Mouse (Mus musculus) limb, embryonic 12.5 days (tissue): ENCODE measurements around the gene Gm17622. TPM values are rescaled to one million over a fixed set of nuclear protein-coding genes. Genes with fewer than 3 reads are reported as not detected.

Experiments used
- ATAC-seq: fragments of 200-750 bp; cut with Nextera tagmentation; 2 replicates; pipeline ENCODE4 v1.8.0; 2017; ENCODE audit warnings: low read depth, moderate TSS enrichment; ENCODE audit not compliant: insufficient number of reproducible peaks, insufficient read depth, low FRiP score, low TSS enrichment
- H3K27ac ChIP-seq: fragments of 300-500 bp; sonication (generic); 2 replicates; pipeline ENCODE4 v1.5.1; 2016; ENCODE audit warnings: mild to moderate bottlenecking, moderate library complexity
- H3K27me3 ChIP-seq: fragments of 300-500 bp; sonication (generic); 2 replicates; pipeline ENCODE4 v1.6.1; 2016; ENCODE audit warnings: mild to moderate bottlenecking, moderate library complexity
- H3K36me3 ChIP-seq: fragments of 300-500 bp; sonication (generic); 2 replicates; pipeline ENCODE4 v1.6.1; 2016; ENCODE audit warnings: mild to moderate bottlenecking, moderate library complexity
- H3K4me1 ChIP-seq: fragments of 300-500 bp; sonication (generic); replicated peaks from 2 replicates; pipeline ENCODE4 v1.6.1; 2016
- H3K4me2 ChIP-seq: fragments of 300-500 bp; sonication (generic); 2 replicates; pipeline ENCODE4 v1.6.1; 2016; ENCODE audit warnings: mild to moderate bottlenecking, moderate library complexity
- H3K4me3 ChIP-seq: fragments of 300-500 bp; sonication (generic); replicated peaks from 2 replicates; pipeline ENCODE4 v1.5.1; 2016; ENCODE audit warnings: mild to moderate bottlenecking
- H3K9ac ChIP-seq: fragments of 300-500 bp; sonication (generic); replicated peaks from 2 replicates; pipeline ENCODE4 v1.6.1; 2016; ENCODE audit warnings: mild to moderate bottlenecking, moderate library complexity
- H3K9me3 ChIP-seq: fragments of 300-500 bp; sonication (generic); 2 replicates; pipeline ENCODE4 v1.6.1; 2016; ENCODE audit warnings: mild to moderate bottlenecking, moderate library complexity
- WGBS: fragments of 180-500 bp; shearing (Covaris S2); methylation state at CpG from one replicate; pipeline ENCODE4 v1.1.7; 2016; 5-methylcytosine and 5-hydroxymethylcytosine counted together
- polyA plus RNA-seq: library from polyadenylated mRNA; unstranded; fragments of >200 nt; fragmentation: Nextera tagmentation; extraction: Ambion mirVana; gene quantifications from 2 replicates; pipeline ENCODE4 v1.2.1, GENCODE M21; 2016

Gene Gm17622
- not detected in 2 replicates for polyA plus RNA-seq

- no peaks in the 10 kb centered on the region for H3K4me1 ChIP-seq
- no peaks in the 10 kb centered on the region for H3K27me3 ChIP-seq
- H3K9ac ChIP-seq: no peak within 1 kb of the TSS
- peaks cover 14% of the 10 kb centered on the region for H3K36me3 ChIP-seq
- ATAC-seq: no peak
- 89% methylated on average over 3 of the region's 3 CpGs for WGBS
- no peaks in the 10 kb centered on the region for H3K9me3 ChIP-seq
- H3K4me3 ChIP-seq: no peak within 1 kb of the TSS
- H3K4me2 ChIP-seq: no peak within 1 kb of the TSS
- no peak within 1 kb of the TSS for H3K27ac ChIP-seq
These were observed at the start of gene Gm17622 for GRCm38 (mm10) chr13:96490433-96490832. TSS of gene Gm17622 (plus strand) at chr13:96490733.

- no peaks in the 10 kb centered on the region for H3K36me3 ChIP-seq
- no peaks in the 10 kb centered on the region for H3K9me3 ChIP-seq
- no peaks in the 10 kb centered on the region for H3K4me1 ChIP-seq
These were observed 40.2 kb upstream of the Gm17622 start for GRCm38 (mm10) chr13:96450205-96450856.

GRCm38 (mm10) chr13:96450869-96451268 lies 39.7 kb upstream of the Gm17622 start:
- Histone ChIP-seq H3K27me3 (no peaks in the 10 kb centered on the region), H3K36me3 (no peaks in the 10 kb centered on the region), H3K27ac (no peak overlapping the region), H3K4me1 (no peaks in the 10 kb centered on the region), H3K4me3 (no peak overlapping the region), H3K9ac (no peak overlapping the region), H3K4me2 (no peak overlapping the region), H3K9me3 (no peaks in the 10 kb centered on the region)
- no peak for ATAC-seq
- 92% methylated on average over 7 of the region's 7 CpGs for WGBS

More at GRCm38 (mm10) chr13:96450205-96450856, 40.2 kb upstream of the Gm17622 start:
- H3K27ac ChIP-seq: no peak overlapping the region
- H3K4me3 ChIP-seq: no peak overlapping the region
- no peak overlapping the region for H3K4me2 ChIP-seq
- ATAC-seq: no peak
- 87% methylated on average over 11 of the region's 11 CpGs for WGBS
- no peaks in the 10 kb centered on the region for H3K27me3 ChIP-seq
- no peak overlapping the region for H3K9ac ChIP-seq

- no peaks in the 10 kb centered on the region for H3K4me1 ChIP-seq
- no peak overlapping the region for H3K4me2 ChIP-seq
- H3K9ac ChIP-seq: no peak overlapping the region
- no peaks in the 10 kb centered on the region for H3K36me3 ChIP-seq
- H3K27me3 ChIP-seq: no peaks in the 10 kb centered on the region
- ATAC-seq: no peak
- no peak overlapping the region; the same call in 1 of the 2 replicates for H3K27ac ChIP-seq
- H3K9me3 ChIP-seq: no peaks in the 10 kb centered on the region
- no peak overlapping the region for H3K4me3 ChIP-seq
- WGBS: 89% methylated on average over 11 of the region's 11 CpGs
These were observed 39.0 kb upstream of the Gm17622 start for GRCm38 (mm10) chr13:96451386-96452140.

- Histone ChIP-seq H3K27ac (no peak overlapping the region), H3K9ac (no peak overlapping the region), H3K36me3 (no peaks in the 10 kb centered on the region), H3K9me3 (no peaks in the 10 kb centered on the region), H3K4me2 (no peak overlapping the region), H3K27me3 (no peaks in the 10 kb centered on the region), H3K4me3 (no peak overlapping the region), H3K4me1 (no peaks in the 10 kb centered on the region)
- WGBS: 89% methylated on average over 3 of the region's 3 CpGs
- no peak for ATAC-seq
These were observed 37.9 kb upstream of the Gm17622 start for GRCm38 (mm10) chr13:96452621-96453020.

GRCm38 (mm10) chr13:96454288-96454687 lies 36.2 kb upstream of the Gm17622 start:
- 80% methylated on average over 3 of the region's 3 CpGs for WGBS
- Histone ChIP-seq H3K4me2 (no peak overlapping the region), H3K27ac (no peak overlapping the region), H3K36me3 (no peaks in the 10 kb centered on the region), H3K4me3 (no peak overlapping the region), H3K27me3 (no peaks in the 10 kb centered on the region), H3K9ac (no peak overlapping the region), H3K9me3 (no peaks in the 10 kb centered on the region), H3K4me1 (no peaks in the 10 kb centered on the region)
- no peak for ATAC-seq

- Histone ChIP-seq H3K4me3 (no peak overlapping the region), H3K4me1 (no peaks in the 10 kb centered on the region), H3K9me3 (no peaks in the 10 kb centered on the region), H3K9ac (no peak overlapping the region), H3K36me3 (no peaks in the 10 kb centered on the region), H3K27ac (no peak overlapping the region), H3K27me3 (no peaks in the 10 kb centered on the region), H3K4me2 (no peak overlapping the region)
- WGBS: 91% methylated on average over 5 of the region's 5 CpGs
- no peak for ATAC-seq
These were observed 33.0 kb upstream of the Gm17622 start for GRCm38 (mm10) chr13:96457566-96457965.

GRCm38 (mm10) chr13:96458018-96458417 lies 32.5 kb upstream of the Gm17622 start:
- no peak for ATAC-seq
- no peak overlapping the region for H3K27ac ChIP-seq
- WGBS: 85% methylated on average over 5 of the region's 5 CpGs
- no peaks in the 10 kb centered on the region for H3K9me3 ChIP-seq
- H3K4me1 ChIP-seq: no peaks in the 10 kb centered on the region
- H3K9ac ChIP-seq: no peak overlapping the region
- no peaks in the 10 kb centered on the region for H3K27me3 ChIP-seq
- no peak overlapping the region for H3K4me3 ChIP-seq
- H3K4me2 ChIP-seq: no peak overlapping the region
- no peaks in the 10 kb centered on the region for H3K36me3 ChIP-seq

GRCm38 (mm10) chr13:96458606-96459005 lies 31.9 kb upstream of the Gm17622 start:
- Histone ChIP-seq H3K9ac (no peak overlapping the region), H3K9me3 (no peaks in the 10 kb centered on the region), H3K4me2 (no peak overlapping the region), H3K27me3 (no peaks in the 10 kb centered on the region), H3K36me3 (no peaks in the 10 kb centered on the region), H3K27ac (no peak overlapping the region), H3K4me3 (no peak overlapping the region), H3K4me1 (no peaks in the 10 kb centered on the region)
- 82% methylated on average over 4 of the region's 4 CpGs for WGBS
- no peak for ATAC-seq

- 76% methylated on average over 1 of the region's 1 CpGs for WGBS
- H3K9me3 ChIP-seq: no peaks in the 10 kb centered on the region
- no peak for ATAC-seq
- H3K36me3 ChIP-seq: no peaks in the 10 kb centered on the region
- H3K9ac ChIP-seq: no peak overlapping the region
- H3K4me2 ChIP-seq: no peak overlapping the region
- H3K27me3 ChIP-seq: no peaks in the 10 kb centered on the region
- H3K4me3 ChIP-seq: no peak overlapping the region
- H3K27ac ChIP-seq: no peak overlapping the region
- no peaks in the 10 kb centered on the region for H3K4me1 ChIP-seq
These were observed 27.9 kb upstream of the Gm17622 start for GRCm38 (mm10) chr13:96462644-96463043.

GRCm38 (mm10) chr13:96465315-96465714 lies 25.2 kb upstream of the Gm17622 start:
- Histone ChIP-seq H3K4me1 (no peaks in the 10 kb centered on the region), H3K9ac (no peak overlapping the region), H3K4me3 (no peak overlapping the region), H3K36me3 (no peaks in the 10 kb centered on the region), H3K9me3 (no peaks in the 10 kb centered on the region), H3K27ac (no peak overlapping the region), H3K27me3 (no peaks in the 10 kb centered on the region), H3K4me2 (no peak overlapping the region)
- WGBS: 37% methylated on average over 5 of the region's 5 CpGs
- ATAC-seq: no peak
